Mouse (Mus musculus): ENCODE results near the gene Vav2.

GRCm38 (mm10) chr2:27405094-27405884 lies 21.5 kb downstream of the Vav2 start:
- no peak for TF ChIP-seq CTCF (IDR thresholded peaks at IDR 0.05; ENCODE audit: control insufficient read depth, insufficient read depth, insufficient read length)
- TF ChIP-seq MYOD1 (IDR thresholded peaks at IDR 0.05; ENCODE audit: control insufficient read depth, insufficient read length, low read depth), result no peak
